Mouse (Mus musculus) midbrain, embryonic 14.5 days (tissue): ENCODE data around the gene Pgls. TPM values are rescaled to one million over a fixed set of nuclear protein-coding genes. Genes with fewer than 3 reads are reported as not detected.

Experiments
- ATAC-seq: fragments of 200-750 bp; cut with Nextera tagmentation; 2 replicates; pipeline ENCODE4 v1.8.0; 2017; ENCODE audit warnings: moderate number of reproducible peaks, moderate library complexity; ENCODE audit not compliant: low FRiP score, low TSS enrichment
- DNase-seq: peaks from one replicate; pipeline ENCODE4 v3.0.0-alpha.2; 2015
- H3K27ac ChIP-seq: fragments of 300-500 bp; sonication (generic); replicated peaks from 2 replicates; pipeline ENCODE4 v1.5.1; 2014; ENCODE audit warnings: mild to moderate bottlenecking, low read depth, low read length, moderate library complexity
- H3K27me3 ChIP-seq: fragments of 300-500 bp; sonication (generic); 2 replicates; pipeline ENCODE4 v1.6.1; 2014; ENCODE audit warnings: low read length, control low read depth, mixed read lengths; ENCODE audit not compliant: control insufficient read depth, insufficient read depth
- H3K36me3 ChIP-seq: fragments of 300-500 bp; sonication (generic); 2 replicates; pipeline ENCODE4 v1.6.1; 2014; ENCODE audit warnings: low read length, control low read depth; ENCODE audit not compliant: control insufficient read depth, insufficient read depth
- H3K4me1 ChIP-seq: fragments of 300-500 bp; sonication (generic); 2 replicates; pipeline ENCODE4 v1.6.1; 2014; ENCODE audit warnings: mild to moderate bottlenecking, antibody characterized with exemption, low read length, control low read depth; ENCODE audit not compliant: control insufficient read depth, insufficient read depth
- H3K4me2 ChIP-seq: fragments of 300-500 bp; sonication (generic); 2 replicates; pipeline ENCODE4 v1.6.1; 2014; ENCODE audit warnings: mild to moderate bottlenecking, low read length, moderate library complexity
- H3K4me3 ChIP-seq: fragments of 300-500 bp; sonication (generic); replicated peaks from 2 replicates; pipeline ENCODE4 v1.5.1; 2014; ENCODE audit warnings: low read depth, low read length
- H3K9ac ChIP-seq: fragments of 300-500 bp; sonication (generic); replicated peaks from 2 replicates; pipeline ENCODE4 v1.6.1; 2014; ENCODE audit warnings: mild to moderate bottlenecking, low read length, moderate library complexity
- H3K9me3 ChIP-seq: fragments of 300-500 bp; sonication (generic); 2 replicates; pipeline ENCODE4 v1.6.1; 2016; ENCODE audit warnings: low read length, control low read depth, mixed read lengths; ENCODE audit not compliant: control insufficient read depth
- WGBS: fragments of 180-500 bp; shearing (Covaris S2); extraction: QIAGEN DNeasy Blood & Tissue Kit; methylation state at CpG from one replicate; pipeline ENCODE4 v1.1.7; 2014; 5-methylcytosine and 5-hydroxymethylcytosine counted together
- polyA plus RNA-seq: library from polyadenylated mRNA; unstranded; fragments of >200 nt; fragmentation: Nextera tagmentation; extraction: Ambion mirVana; gene quantifications from 2 replicates; pipeline ENCODE4 v1.2.1, GENCODE M21; 2014

Pgls gene
- polyA plus RNA-seq, 1 experiment from 2014 or later = 241 TPM

GRCm38 (mm10) chr8:71574426-71574825 lies 17.6 kb upstream of the Pgls start:
- Histone ChIP-seq H3K27me3 (no peaks in the 10 kb centered on the region), H3K4me2 (no peak overlapping the region), H3K4me3 (no peak overlapping the region), H3K9me3 (no peaks in the 10 kb centered on the region), H3K9ac (no peak overlapping the region), H3K4me1 (peaks cover 15% of the 10 kb centered on the region), H3K36me3 (no peaks in the 10 kb centered on the region), H3K27ac (no peak overlapping the region)
- ATAC-seq (no peak), DNase-seq (no peak)
- WGBS = 74% methylated on average over 7 of the region's 7 CpGs

- peaks cover 15% of the 10 kb centered on the region for H3K4me1 ChIP-seq
- no peaks in the 10 kb centered on the region for H3K36me3 ChIP-seq
- DNase-seq (no peak), ATAC-seq (no peak)
- no peaks in the 10 kb centered on the region for H3K9me3 ChIP-seq
- no peaks in the 10 kb centered on the region for H3K27me3 ChIP-seq
- 66% methylated on average over 1 of the region's 1 CpGs for WGBS
- no peak overlapping the region for H3K4me3 ChIP-seq
- H3K9ac ChIP-seq = no peak overlapping the region
- H3K4me2 ChIP-seq = no peak overlapping the region
- no peak overlapping the region for H3K27ac ChIP-seq
These were observed 17.0 kb upstream of the Pgls start for GRCm38 (mm10) chr8:71575020-71575419.

GRCm38 (mm10) chr8:71577856-71578387 lies 14.1 kb upstream of the Pgls start:
- Histone ChIP-seq H3K27me3 (no peaks in the 10 kb centered on the region), H3K9me3 (no peaks in the 10 kb centered on the region), H3K4me1 (no peaks in the 10 kb centered on the region), H3K9ac (no peak overlapping the region), H3K4me3 (no peak overlapping the region), H3K27ac (no peak overlapping the region), H3K4me2 (no peak overlapping the region), H3K36me3 (peaks cover 20% of the 10 kb centered on the region)
- DNase-seq (no peak), ATAC-seq (no peak)
- WGBS = 77% methylated on average over 4 of the region's 4 CpGs

DNA sequence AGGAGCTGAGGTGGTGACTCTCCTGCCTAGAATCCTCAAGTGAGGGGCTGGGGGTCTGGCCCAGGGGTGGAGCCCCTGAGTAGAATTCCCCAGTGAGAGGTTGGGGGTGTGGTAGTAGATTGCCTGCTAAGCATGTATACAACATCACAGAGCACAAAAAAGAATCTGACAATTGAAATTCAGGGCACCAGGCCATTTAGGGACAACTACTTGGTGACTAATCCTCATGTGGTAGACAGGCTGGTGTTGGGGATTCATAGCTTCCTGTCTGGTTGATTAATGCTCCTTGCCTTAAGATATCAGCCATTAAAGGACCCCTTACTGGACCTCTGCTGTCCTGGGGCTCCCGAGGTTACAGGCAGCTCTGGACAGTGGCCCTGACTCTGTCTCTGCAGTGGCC lies 13.0 kb upstream of the Pgls start:
- no peak overlapping the region for H3K27ac ChIP-seq
- whole genome bisulfite sequencing = 79% methylated on average over 1 of the region's 1 CpGs
- ATAC-seq (no peak), DNase-seq (no peak)
- H3K4me3 ChIP-seq = no peak overlapping the region
- no peaks in the 10 kb centered on the region for H3K27me3 ChIP-seq
- no peak overlapping the region for H3K9ac ChIP-seq
- no peaks in the 10 kb centered on the region for H3K9me3 ChIP-seq
- peaks cover 28% of the 10 kb centered on the region for H3K36me3 ChIP-seq
- no peaks in the 10 kb centered on the region for H3K4me1 ChIP-seq
- no peak overlapping the region for H3K4me2 ChIP-seq

GRCm38 (mm10) chr8:71579476-71579875 lies 12.5 kb upstream of the Pgls start:
- WGBS = 85% methylated on average over 14 of the region's 14 CpGs
- H3K4me1 ChIP-seq = no peaks in the 10 kb centered on the region
- H3K27ac ChIP-seq = no peak overlapping the region
- no peaks in the 10 kb centered on the region for H3K27me3 ChIP-seq
- peaks cover 33% of the 10 kb centered on the region for H3K36me3 ChIP-seq
- ATAC-seq (no peak), DNase-seq (no peak)
- H3K9ac ChIP-seq = no peak overlapping the region
- H3K4me3 ChIP-seq = no peak overlapping the region
- no peak overlapping the region for H3K4me2 ChIP-seq
- H3K9me3 ChIP-seq = no peaks in the 10 kb centered on the region

- Histone ChIP-seq H3K4me1 (no peaks in the 10 kb centered on the region), H3K4me3 (no peak overlapping the region), H3K4me2 (no peak overlapping the region), H3K9ac (no peak overlapping the region), H3K27ac (no peak overlapping the region), H3K27me3 (no peaks in the 10 kb centered on the region), H3K9me3 (no peaks in the 10 kb centered on the region), H3K36me3 (peaks cover 40% of the 10 kb centered on the region)
- ATAC-seq = no peak
- DNase-seq = peak; percentile 57
- 28% methylated on average over 9 of the region's 9 CpGs for WGBS
These were observed 11.8 kb upstream of the Pgls start for GRCm38 (mm10) chr8:71580201-71580600.

DNA sequence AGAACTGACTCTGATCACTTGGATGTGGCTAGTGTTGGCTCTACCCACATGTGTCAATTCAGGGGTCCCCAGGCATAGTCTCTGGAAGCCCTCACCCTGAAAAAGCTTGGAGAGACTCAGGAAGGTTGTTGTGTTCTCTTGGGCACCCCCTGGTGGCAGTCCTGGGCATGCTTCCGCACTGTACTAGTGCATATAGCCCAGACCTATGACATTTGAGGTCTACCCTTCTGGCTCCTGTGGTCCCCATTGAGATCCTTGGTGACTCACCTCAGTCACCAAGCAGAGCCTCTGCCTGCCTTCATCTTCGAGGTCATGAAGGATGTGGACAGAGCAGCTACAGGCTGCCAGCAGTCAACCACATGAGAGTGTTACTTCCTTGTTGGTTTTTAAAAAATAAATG lies 5.1 kb upstream of the Pgls start:
- Histone ChIP-seq H3K27ac (no peak overlapping the region), H3K4me3 (no peak overlapping the region), H3K4me2 (no peak overlapping the region), H3K9me3 (no peaks in the 10 kb centered on the region), H3K9ac (no peak overlapping the region), H3K27me3 (no peaks in the 10 kb centered on the region), H3K4me1 (peaks cover 7% of the 10 kb centered on the region), H3K36me3 (peaks cover 34% of the 10 kb centered on the region)
- 88% methylated on average over 2 of the region's 2 CpGs for WGBS
- peak; percentile 65 for DNase-seq
- no peak for ATAC-seq

DNA sequence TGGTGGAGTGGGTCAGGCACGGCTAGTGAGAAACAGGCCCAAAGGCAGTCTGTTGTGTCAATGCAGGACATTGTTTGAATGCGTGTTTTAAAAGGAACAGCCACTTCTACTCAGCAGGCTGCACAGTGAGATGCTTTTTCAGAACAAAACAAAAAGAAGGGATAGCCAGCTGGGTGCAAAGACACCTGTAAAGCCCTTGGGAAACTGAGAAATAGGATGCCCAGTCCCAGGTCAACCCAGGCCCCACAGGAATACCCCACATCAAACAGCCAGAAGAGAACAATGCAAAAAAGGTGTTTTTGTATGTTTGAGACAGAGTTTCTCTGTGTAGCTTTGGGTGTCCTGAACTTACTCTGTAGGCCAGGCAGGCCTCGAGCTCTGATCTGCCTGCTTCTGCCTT lies 3.2 kb upstream of the Pgls start:
- Histone ChIP-seq H3K27me3 (no peaks in the 10 kb centered on the region), H3K4me2 (no peak overlapping the region), H3K36me3 (peaks cover 26% of the 10 kb centered on the region), H3K4me3 (no peak overlapping the region), H3K9ac (no peak overlapping the region), H3K27ac (no peak overlapping the region), H3K9me3 (no peaks in the 10 kb centered on the region), H3K4me1 (peaks cover 18% of the 10 kb centered on the region)
- DNase-seq = no peak
- 75% methylated on average over 3 of the region's 3 CpGs for WGBS
- ATAC-seq = no peak

DNA sequence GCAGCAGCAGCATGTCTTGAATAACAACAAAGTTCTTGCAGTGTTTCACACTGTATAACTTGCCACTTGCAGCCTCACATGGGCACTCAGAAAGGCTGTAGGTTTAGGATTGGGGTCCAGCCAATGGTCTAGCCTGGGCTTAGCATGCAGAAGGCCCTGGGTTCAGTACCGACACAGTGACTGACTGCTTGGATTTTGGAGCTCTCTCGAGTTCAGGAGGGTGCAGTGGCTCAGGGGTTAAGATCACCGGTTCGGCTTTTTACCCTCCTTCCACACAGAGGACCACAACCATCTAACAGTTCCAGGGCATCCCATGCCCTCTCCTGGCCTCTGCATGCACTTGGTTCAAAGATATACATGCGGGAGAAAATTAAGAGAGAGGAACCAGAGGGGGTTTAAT lies 959 bp upstream of the Pgls start:
- ATAC-seq (no peak), DNase-seq (no peak)
- H3K27me3 ChIP-seq = no peaks in the 10 kb centered on the region
- H3K4me3 ChIP-seq = peak overlapping the region; percentile 74
- peaks cover 21% of the 10 kb centered on the region for H3K4me1 ChIP-seq
- peaks cover 6% of the 10 kb centered on the region; the same call in 1 of the 2 replicates for H3K36me3 ChIP-seq
- WGBS = 33% methylated on average over 5 of the region's 5 CpGs
- H3K4me2 ChIP-seq = peak overlapping the region; percentile 97
- H3K9me3 ChIP-seq = no peaks in the 10 kb centered on the region
- peak overlapping the region; percentile 99 for H3K27ac ChIP-seq
- H3K9ac ChIP-seq = peak overlapping the region; percentile 97
